ENCODE assay signal across 8 mouse cellular contexts in genomic region chr4:13206679-13207553, GRCm38 (mm10).
DNase-seq lines count a peak whose midpoint lies in the region; ATAC-seq lines count a peak whose summit lies in the region.

No protein-coding gene starts in this region.

- 28% methylated on average over 11 of the region's 11 CpGs for WGBS in heart, embryonic 11.5 days (ENCODE audit: insufficient replicate concordance)

- 0 out of 2 replicates have a peak, but pooled peaks cover 2% of the 10 kb centered on the region for H3K4me1 ChIP-seq in heart, embryonic 11.5 days (ENCODE audit: control insufficient read depth, insufficient read depth, low read length)

- no peak overlapping the region for H3K4me3 ChIP-seq in heart, embryonic 11.5 days (ENCODE audit: low read depth, low read length)

- H3K36me3 ChIP-seq in heart, embryonic 11.5 days (ENCODE audit: control insufficient read depth, insufficient read depth, low read length) = no peaks in the 10 kb centered on the region

- peak overlapping the region; percentile 53 for H3K4me2 ChIP-seq in heart, embryonic 11.5 days

- peak; percentile 5 for DNase-seq in adrenal gland, postnatal 14 days
- no peak for DNase-seq in adrenal gland, adult (ENCODE audit: inconsistent age in 2 of 2, low spot score in 1 of 2)
- DNase-seq in brain, embryonic 18.5 days (ENCODE audit: low read depth, low spot score) = peak; percentile 71
- peak; percentile 13 to 23 for DNase-seq in layer of hippocampus, postnatal 25 days (ENCODE audit: extremely low spot score in 1 of 2, low spot score in 1 of 2)
- peak; percentile 15 for DNase-seq in neural tube, embryonic 10.5 days (ENCODE audit: extremely low spot score, low spot score)
- DNase-seq in urinary bladder, adult 18-20 months (ENCODE audit: low spot score in 2 of 2) = no peak
- DNase-seq in adrenal gland, postnatal 25 days = no peak

- no peaks in the 10 kb centered on the region for H3K9me3 ChIP-seq in heart, embryonic 11.5 days (replicated peaks; ENCODE audit: control insufficient read depth, low read length)

- H3K27me3 ChIP-seq in heart, embryonic 11.5 days (ENCODE audit: control insufficient read depth, insufficient read depth, low read length) = no peaks in the 10 kb centered on the region

- H3K27ac ChIP-seq in heart, embryonic 11.5 days (ENCODE audit: low read depth, low read length) = no peak overlapping the region

- no peak overlapping the region for H3K9ac ChIP-seq in heart, embryonic 11.5 days (ENCODE audit: low read depth, low read length)

- ATAC-seq in heart, embryonic 11.5 days (replicated peaks; ENCODE audit: insufficient number of reproducible peaks, low FRiP score, low TSS enrichment) = no peak

Comparison
In these comparisons a context has a peak if more than half of its experiments do, and no peak if none do; other contexts are left out.
1. DNase-seq: peak in adrenal gland, postnatal 14 days (single experiment), brain, embryonic 18.5 days (single experiment), layer of hippocampus, postnatal 25 days (2 of 2) and neural tube, embryonic 10.5 days (single experiment); none in adrenal gland, adult (0 of 2), urinary bladder, adult 18-20 months (0 of 2) and adrenal gland, postnatal 25 days (single experiment).